Mouse (Mus musculus) hindbrain, embryonic 16.5 days (tissue): ENCODE results near the gene Cdca5. TPM values are rescaled to one million over a fixed set of nuclear protein-coding genes. Genes with fewer than 3 reads are reported as not detected.
A peak's percentile ranks its signal among the peaks of the same experiment; 100 is the strongest.

Experiments used
- ATAC-seq: fragments of 200-750 bp; cut with Nextera tagmentation; 2 replicates; pipeline ENCODE4 v1.8.0; 2017; ENCODE audit warnings: moderate TSS enrichment, moderate library complexity
- H3K27ac ChIP-seq: fragments of 300-500 bp; sonication (generic); 2 replicates; pipeline ENCODE4 v1.5.1; 2014; ENCODE audit warnings: low read depth, mild to moderate bottlenecking, control low read depth, low read length, moderate library complexity
- H3K27me3 ChIP-seq: fragments of 300-500 bp; sonication (generic); replicated peaks from 2 replicates; pipeline ENCODE4 v1.6.1; 2014; ENCODE audit warnings: low read length; ENCODE audit not compliant: control insufficient read depth, insufficient read depth
- H3K36me3 ChIP-seq: fragments of 300-500 bp; sonication (generic); 2 replicates; pipeline ENCODE4 v1.6.1; 2014; ENCODE audit warnings: mild to moderate bottlenecking, low read length, moderate library complexity, mixed read lengths; ENCODE audit not compliant: control insufficient read depth, insufficient read depth
- H3K4me1 ChIP-seq: fragments of 300-500 bp; sonication (generic); 2 replicates; pipeline ENCODE4 v1.6.1; 2014; ENCODE audit warnings: low read depth, low read length; ENCODE audit not compliant: control insufficient read depth, insufficient read depth
- H3K4me2 ChIP-seq: fragments of 300-500 bp; sonication (generic); 2 replicates; pipeline ENCODE4 v1.6.1; 2014; ENCODE audit warnings: mild to moderate bottlenecking, low read length, control low read depth, moderate library complexity
- H3K4me3 ChIP-seq: fragments of 300-500 bp; sonication (generic); 2 replicates; pipeline ENCODE4 v1.5.1; 2014; ENCODE audit warnings: mild to moderate bottlenecking, low read length, control low read depth, moderate library complexity
- H3K9ac ChIP-seq: fragments of 300-500 bp; sonication (generic); 2 replicates; pipeline ENCODE4 v1.6.1; 2014; ENCODE audit warnings: low read depth, mild to moderate bottlenecking, control low read depth, low read length, moderate library complexity
- H3K9me3 ChIP-seq: fragments of 300-500 bp; sonication (generic); 2 replicates; pipeline ENCODE4 v1.6.1; 2014; ENCODE audit warnings: mild to moderate bottlenecking, low read length, moderate library complexity; ENCODE audit not compliant: control insufficient read depth
- WGBS: fragments of 180-500 bp; shearing (Covaris S2); extraction: QIAGEN DNeasy Blood & Tissue Kit; methylation state at CpG from one replicate; pipeline ENCODE4 v1.1.7; 2014; 5-methylcytosine and 5-hydroxymethylcytosine counted together
- microRNA-seq: library from miRNA; unstranded; fragments of <30 nt; microRNA quantifications from one replicate; pipeline ENCODE4, GENCODE M21; 2017
- polyA plus RNA-seq: library from polyadenylated mRNA; unstranded; fragments of >200 nt; fragmentation: Nextera tagmentation; extraction: Ambion mirVana; gene quantifications from 2 replicates; pipeline ENCODE4 v1.2.1, GENCODE M21; 2015

Gene Cdca5
- polyA plus RNA-seq, 1 experiment from 2014 or later: 6.8 TPM

DNA sequence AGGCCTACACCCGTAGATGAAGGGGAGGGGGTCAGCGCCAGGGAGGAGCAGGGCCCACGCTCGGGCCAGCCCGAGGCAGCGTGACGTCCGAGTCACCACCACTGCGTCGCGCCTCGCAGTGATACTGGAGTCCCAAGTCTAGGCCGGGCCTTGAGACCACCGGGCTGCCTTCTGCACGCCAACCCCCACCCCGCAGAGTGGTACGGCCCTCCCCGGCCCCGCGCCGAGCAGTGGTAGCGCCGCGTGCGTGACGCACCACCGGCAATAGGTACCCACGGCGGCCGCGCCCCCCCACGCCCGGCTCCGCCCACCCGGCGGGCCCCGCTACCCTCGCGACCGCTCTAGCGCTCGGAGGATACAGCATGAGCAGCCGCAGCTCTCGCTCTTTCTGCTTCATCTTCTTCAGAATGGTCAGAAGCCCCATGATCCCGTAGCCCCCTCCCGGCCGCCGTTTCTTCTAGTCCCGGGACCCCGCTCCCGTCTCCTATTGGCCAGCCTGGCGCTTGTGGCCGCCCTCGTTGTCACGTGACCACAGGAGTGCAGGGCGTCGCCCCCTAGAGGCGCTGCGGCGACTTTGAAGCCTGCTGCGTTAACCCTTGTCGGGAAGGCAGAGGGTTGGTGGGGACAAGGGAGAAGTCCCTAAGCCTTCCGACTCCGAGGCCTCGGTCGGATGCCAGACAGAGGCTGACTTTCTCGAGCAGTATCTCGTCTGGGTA is 56.1 kb downstream of the Cdca5 start, which contains the start of gene Batf2:
Gene Batf2, plus strand, starts transcription at position 306 of the 716 bp plus-strand sequence.
- peak within 1 kb of the TSS; percentile 53 for H3K4me3 ChIP-seq
- WGBS: under 1% methylated on average over 55 of the region's 68 CpGs
- ATAC-seq: peak; percentile 94
- peaks cover 11% of the 10 kb centered on the region for H3K4me1 ChIP-seq
- no peaks in the 10 kb centered on the region for H3K27me3 ChIP-seq
- H3K27ac ChIP-seq: peak within 1 kb of the TSS; percentile 94
- peaks cover 2% of the 10 kb centered on the region; the same call in 1 of the 2 replicates for H3K36me3 ChIP-seq
- H3K9me3 ChIP-seq: no peaks in the 10 kb centered on the region
- H3K9ac ChIP-seq: peak within 1 kb of the TSS; percentile 71
- H3K4me2 ChIP-seq: peak within 1 kb of the TSS; percentile 69

DNA sequence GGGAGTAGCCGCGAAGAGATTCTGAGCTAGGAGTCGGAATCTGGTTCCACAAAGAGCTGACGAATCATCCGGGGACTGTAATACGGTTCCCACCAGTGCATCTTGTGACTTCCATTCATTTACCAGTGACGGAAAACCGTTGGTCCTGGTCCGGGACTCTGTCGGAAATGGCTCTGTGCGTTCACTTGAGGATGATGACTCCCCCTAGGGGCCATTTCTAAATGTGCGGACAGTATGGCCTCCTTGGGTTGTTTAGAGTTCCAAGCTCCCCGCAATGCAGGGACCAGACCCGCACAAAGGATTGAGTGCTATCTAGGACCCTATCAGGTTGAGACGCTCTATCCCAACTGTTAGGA is 56.6 kb downstream of the Cdca5 start, which contains the start of gene Arl2:
Gene Arl2, minus strand, starts transcription at position 155 of the 356 bp plus-strand sequence.
- no peaks in the 10 kb centered on the region for H3K27me3 ChIP-seq
- H3K4me2 ChIP-seq: peak within 1 kb of the TSS; percentile 69
- no peaks in the 10 kb centered on the region for H3K36me3 ChIP-seq
- H3K9ac ChIP-seq: peak within 1 kb of the TSS; percentile 71
- 0% methylated on average over 15 of the region's 15 CpGs for WGBS
- H3K9me3 ChIP-seq: no peaks in the 10 kb centered on the region
- H3K4me3 ChIP-seq: peak within 1 kb of the TSS; percentile 53
- ATAC-seq: peak; percentile 80
- H3K4me1 ChIP-seq: peaks cover 11% of the 10 kb centered on the region
- peak within 1 kb of the TSS; percentile 94 for H3K27ac ChIP-seq

Small RNA genes within 50 kb of the gene (microRNA-seq; reads per million reads assigned to microRNA genes)
- gene Mir6988: not detected

Other genes with a start within 250 kb of the Cdca5 start
- 18.1 and 20.1 TPM in 2 replicates for gene Frmd8, start 209.7 kb upstream of the Cdca5 start, polyA plus RNA-seq
- gene Slc25a45, start 207.2 kb upstream of the Cdca5 start, polyA plus RNA-seq: 2.2 and 2.6 TPM in 2 replicates
- 10.0 and 10.2 TPM in 2 replicates for gene Tigd3, start 190.8 kb upstream of the Cdca5 start, polyA plus RNA-seq
- gene Dpf2, start 172.0 kb upstream of the Cdca5 start, polyA plus RNA-seq: 94.0 and 117 TPM in 2 replicates
- gene Cdc42ep2, start 160.2 kb upstream of the Cdca5 start, polyA plus RNA-seq: 22.2 and 23.4 TPM in 2 replicates
- gene Pola2, start 120.8 kb upstream of the Cdca5 start, polyA plus RNA-seq: 22.4 and 26.6 TPM in 2 replicates
- gene Slc22a20, start 98.8 kb upstream of the Cdca5 start, polyA plus RNA-seq: not detected in 2 replicates
- 5.2 and 5.6 TPM in 2 replicates for gene Capn1, start 69.1 kb upstream of the Cdca5 start, polyA plus RNA-seq
- 29.0 and 38.4 TPM in 2 replicates for gene Syvn1, start 38.4 kb upstream of the Cdca5 start, polyA plus RNA-seq
- 62.4 and 68.8 TPM in 2 replicates for gene Mrpl49, start 27.2 kb upstream of the Cdca5 start, polyA plus RNA-seq
- 471 and 479 TPM in 2 replicates for gene Fau, start 27.1 kb upstream of the Cdca5 start, polyA plus RNA-seq
- 31.5 and 35.2 TPM in 2 replicates for gene Znhit2, start 23.8 kb upstream of the Cdca5 start, polyA plus RNA-seq
- gene Tm7sf2, start 16.6 kb upstream of the Cdca5 start, polyA plus RNA-seq: 61.3 and 64.6 TPM in 2 replicates
- gene Vps51, start 7.8 kb upstream of the Cdca5 start, polyA plus RNA-seq: 89.5 and 91.3 TPM in 2 replicates
- gene Tmem262, start 5.0 kb upstream of the Cdca5 start, polyA plus RNA-seq: not detected in 2 replicates
- 1.2 and 1.5 TPM in 2 replicates for gene Gm28374, start 2.7 kb upstream of the Cdca5 start, polyA plus RNA-seq
- 74.8 and 77.4 TPM in 2 replicates for gene Zfpl1, start within 50 bp of the Cdca5 start, polyA plus RNA-seq
- not detected in 2 replicates for gene AC131692.1, start 9.4 kb downstream of the Cdca5 start, polyA plus RNA-seq
- 0.41 and 0.43 TPM in 2 replicates for gene Naaladl1, start 20.8 kb downstream of the Cdca5 start, polyA plus RNA-seq
- 48.5 and 53.9 TPM in 2 replicates for gene Sac3d1, start 33.7 kb downstream of the Cdca5 start, polyA plus RNA-seq
- 64.3 and 66.9 TPM in 2 replicates for gene Snx15, start 43.3 kb downstream of the Cdca5 start, polyA plus RNA-seq
- not detected in 2 replicates for gene Batf2, start 56.0 kb downstream of the Cdca5 start, polyA plus RNA-seq
- gene Arl2, start 56.6 kb downstream of the Cdca5 start, polyA plus RNA-seq: 154 and 162 TPM in 2 replicates
- gene Majin, start 99.4 kb downstream of the Cdca5 start, polyA plus RNA-seq: 0.10 TPM in 1 of 2 replicates, not detected in the other
- not detected in 2 replicates for gene Gpha2, start 141.4 kb downstream of the Cdca5 start, polyA plus RNA-seq
- 161 and 167 TPM in 2 replicates for gene Ppp2r5b, start 150.9 kb downstream of the Cdca5 start, polyA plus RNA-seq
- 11.7 and 16.7 TPM in 2 replicates for gene Atg2a, start 156.7 kb downstream of the Cdca5 start, polyA plus RNA-seq
- gene Ehd1, start 191.7 kb downstream of the Cdca5 start, polyA plus RNA-seq: 105 and 113 TPM in 2 replicates
- gene Cdc42bpg, start 221.5 kb downstream of the Cdca5 start, polyA plus RNA-seq: 0.26 and 0.31 TPM in 2 replicates
- 68.4 and 85.0 TPM in 2 replicates for gene Men1, start 250.0 kb downstream of the Cdca5 start, polyA plus RNA-seq